Mouse (Mus musculus): ENCODE results near the gene Tada2b.
A peak's percentile ranks its signal among the peaks of the same experiment; 100 is the strongest.

Gene Tada2b

GRCm38 (mm10) chr5:36446166-36446890 lies 37.8 kb downstream of the Tada2b start:
- no peak for DNase-seq (ENCODE audit: low spot score in 2 of 2)

- peak in 1 of 2 experiments; percentile 38 for DNase-seq (ENCODE audit: low spot score in 2 of 2)
Observed at GRCm38 (mm10) chr5:36445028-36445427, 39.1 kb downstream of the Tada2b start.

- DNase-seq (ENCODE audit: low spot score in 2 of 2): no peak
Observed at GRCm38 (mm10) chr5:36444611-36445010, 39.5 kb downstream of the Tada2b start.

- no peak for DNase-seq (ENCODE audit: low spot score in 2 of 2)
Observed at GRCm38 (mm10) chr5:36440741-36441140, 43.3 kb downstream of the Tada2b start.

- no peak for DNase-seq (ENCODE audit: low spot score in 2 of 2)
Observed at GRCm38 (mm10) chr5:36436858-36437257, 47.2 kb downstream of the Tada2b start.

- DNase-seq (ENCODE audit: low spot score in 2 of 2): no peak
Observed at GRCm38 (mm10) chr5:36434398-36434967, 49.6 kb downstream of the Tada2b start.

GRCm38 (mm10) chr5:36431711-36432110 lies 52.4 kb downstream of the Tada2b start:
- no peak for DNase-seq (ENCODE audit: low spot score in 2 of 2)

GRCm38 (mm10) chr5:36429551-36429950 lies 54.5 kb downstream of the Tada2b start:
- no peak for DNase-seq (ENCODE audit: low spot score in 2 of 2)

- DNase-seq (ENCODE audit: low spot score in 2 of 2): no peak
Observed at GRCm38 (mm10) chr5:36427831-36428230, 56.3 kb downstream of the Tada2b start.

- no peak for DNase-seq (ENCODE audit: low spot score in 2 of 2)
Observed at GRCm38 (mm10) chr5:36426404-36426803, 57.7 kb downstream of the Tada2b start.

GRCm38 (mm10) chr5:36424676-36425075 lies 59.4 kb downstream of the Tada2b start:
- no peak for DNase-seq (ENCODE audit: low spot score in 2 of 2)

Data from cerebellum, postnatal 4 days (tissue).